ENCODE assay signal across 8 mouse cellular contexts in the genomic region with DNA sequence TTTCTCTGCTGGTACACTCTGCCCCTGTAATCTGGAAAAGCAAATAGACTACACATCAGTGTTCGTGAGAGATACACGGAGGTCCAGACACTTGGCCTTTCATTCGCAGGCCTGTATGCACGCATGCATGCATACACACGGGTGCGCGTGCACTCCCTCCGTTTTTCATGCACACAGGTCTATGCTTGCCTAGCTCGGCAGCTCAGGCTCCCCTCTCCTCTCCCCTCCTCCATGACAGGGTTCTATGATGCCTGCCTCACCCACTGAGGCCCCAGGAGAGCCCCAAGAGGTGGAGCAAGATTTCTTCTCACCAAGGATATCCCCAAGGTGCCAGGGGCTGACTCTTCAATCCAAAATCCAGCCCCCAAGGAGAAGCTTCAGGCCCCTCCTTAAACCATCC. TPM values are rescaled to one million over a fixed set of nuclear protein-coding genes. Genes with fewer than 3 reads are reported as not detected.
DNase-seq lines count a peak whose midpoint lies in the region; ATAC-seq and TF ChIP-seq lines count a peak whose summit lies in the region.
"Had no signal": no experiment of that assay in that cellular context is flagged by ENCODE, and none has a peak within 500 bp of the region (broad histone marks: within the 10 kb centered on the region; RNA-seq: fewer than 3 reads in every experiment).

No protein-coding gene starts in this region.

- 0 out of 2 replicates have a peak, but pooled peaks have one; percentile 2 for TF ChIP-seq EP300 in ES-Bruce4 (IDR thresholded peaks at IDR 0.05; ENCODE audit: insufficient read depth, low read depth, low read length)

- peak overlapping the region; percentile 46; the same call in 1 of the 2 replicates for H3K9ac ChIP-seq in kidney, embryonic 14.5 days (ENCODE audit: low read depth, low read length)
- H3K9ac ChIP-seq in ES-Bruce4 (ENCODE audit: low read depth, poor library complexity, severe bottlenecking) = peak overlapping the region; percentile 84
- peak overlapping the region; percentile 64 for H3K9ac ChIP-seq in limb, embryonic 11.5 days (ENCODE audit: low read length)

- 46% methylated on average over 9 of the region's 9 CpGs for WGBS in kidney, embryonic 14.5 days
- WGBS in limb, embryonic 11.5 days = 22% methylated on average over 9 of the region's 9 CpGs

- ATAC-seq in kidney, embryonic 14.5 days (ENCODE audit: low FRiP score, low TSS enrichment) = no peak
- ATAC-seq in limb, embryonic 11.5 days (ENCODE audit: insufficient number of reproducible peaks, low FRiP score, low TSS enrichment, low read depth) = no peak

- no peak for TF ChIP-seq POLR2A in ES-Bruce4 (IDR thresholded peaks at IDR 0.05; ENCODE audit: insufficient read depth, low read length)

- peak overlapping the region; percentile 96 for H3K27ac ChIP-seq in kidney, embryonic 14.5 days (ENCODE audit: low read depth, low read length)
- H3K27ac ChIP-seq in ES-Bruce4 (ENCODE audit: insufficient read depth, low read length) = peak overlapping the region; percentile 90
- H3K27ac ChIP-seq in limb, embryonic 11.5 days (replicated peaks; ENCODE audit: low read depth, low read length) = peak overlapping the region; percentile 99

- TF ChIP-seq CTCF in ES-Bruce4 (IDR thresholded peaks at IDR 0.05; ENCODE audit: low read depth, low read length) = no peak

- H3K9me3 ChIP-seq in kidney, embryonic 14.5 days (ENCODE audit: control insufficient read depth, low read length) = no peaks in the 10 kb centered on the region
- H3K9me3 ChIP-seq in ES-Bruce4 (replicated peaks; ENCODE audit: control insufficient read depth, insufficient read depth, low read length, poor library complexity, severe bottlenecking) = no peaks in the 10 kb centered on the region
- no peaks in the 10 kb centered on the region for H3K9me3 ChIP-seq in limb, embryonic 11.5 days (ENCODE audit: control insufficient read depth, low read length)

- no peak for DNase-seq in kidney, postnatal 36 days
- DNase-seq in ZHBTc4 (ENCODE audit: low read depth, low spot score) = peak; percentile 24
- no peak for DNase-seq in limb, embryonic 11.5 days (ENCODE audit: low spot score)
- DNase-seq in urinary bladder, postnatal 25 days (ENCODE audit: low spot score) = no peak
- no peak for DNase-seq in Muller cell, postnatal 12 days (ENCODE audit: inconsistent ontology term)

- H3K4me2 ChIP-seq in kidney, embryonic 14.5 days (replicated peaks; ENCODE audit: low read depth, low read length) = peak overlapping the region; percentile 81
- H3K4me2 ChIP-seq in limb, embryonic 11.5 days (ENCODE audit: low read depth, severe bottlenecking) = peak overlapping the region; percentile 84

- no peak overlapping the region; the same call in 1 of the 2 replicates for H3K4me3 ChIP-seq in kidney, embryonic 14.5 days (ENCODE audit: low read length)
- peak overlapping the region; percentile 57 for H3K4me3 ChIP-seq in ES-Bruce4 (ENCODE audit: low read depth, low read length)
- H3K4me3 ChIP-seq in limb, embryonic 11.5 days (ENCODE audit: low read depth, low read length) = peak overlapping the region; percentile 65

- no peaks in the 10 kb centered on the region; the same call in 1 of the 2 replicates for H3K27me3 ChIP-seq in kidney, embryonic 14.5 days (ENCODE audit: control insufficient read depth, insufficient read depth, low read length)
- no peaks in the 10 kb centered on the region for H3K27me3 ChIP-seq in ES-Bruce4 (ENCODE audit: control insufficient read depth, insufficient read depth, low read length, poor library complexity, severe bottlenecking)
- no peaks in the 10 kb centered on the region for H3K27me3 ChIP-seq in limb, embryonic 11.5 days (ENCODE audit: control insufficient read depth, insufficient read depth, low read length)

- peaks cover 28% of the 10 kb centered on the region for H3K4me1 ChIP-seq in kidney, embryonic 14.5 days (ENCODE audit: control insufficient read depth, insufficient read depth, low read length)
- peaks cover 16% of the 10 kb centered on the region for H3K4me1 ChIP-seq in ES-Bruce4 (ENCODE audit: control insufficient read depth, insufficient read depth, low read length)
- peaks cover 49% of the 10 kb centered on the region for H3K4me1 ChIP-seq in limb, embryonic 11.5 days (ENCODE audit: control insufficient read depth, insufficient read depth, low read length)

- H3K36me3 ChIP-seq in kidney, embryonic 14.5 days (ENCODE audit: control insufficient read depth, insufficient read depth, low read length) = 0 out of 2 replicates have a peak, but pooled peaks cover 3% of the 10 kb centered on the region
- H3K36me3 ChIP-seq in ES-Bruce4 (ENCODE audit: control insufficient read depth, insufficient read depth, low read length, poor library complexity, severe bottlenecking) = no peaks in the 10 kb centered on the region
- H3K36me3 ChIP-seq in limb, embryonic 11.5 days (ENCODE audit: control insufficient read depth, insufficient read depth, low read length) = no peaks in the 10 kb centered on the region

RNA-seq across cellular contexts. Expression of gene Rarg, which starts 7.3 kb away (rescaled TPM):
- 17.9 and 23.9 TPM in 2 replicates for polyA plus RNA-seq in kidney, embryonic 14.5 days (2014; fragmentation: Nextera tagmentation; extraction: Ambion mirVana)
- 38.6 and 42.7 TPM in 2 replicates for polyA plus RNA-seq in ES-Bruce4 (2011; ENCODE audit: insufficient read depth, insufficient read length, low read depth, missing spikeins)
- polyA plus RNA-seq in limb, embryonic 11.5 days (2014; fragmentation: Nextera tagmentation; extraction: Ambion mirVana) = 118 and 119 TPM in 2 replicates

RNA-seq across cellular contexts. Expression of gene Itgb7, which starts 18.2 kb away (rescaled TPM):
- 1.1 and 1.7 TPM in 2 replicates for polyA plus RNA-seq in kidney, embryonic 14.5 days (2014; fragmentation: Nextera tagmentation; extraction: Ambion mirVana)
- 3.1 and 9.7 TPM in 2 replicates for polyA plus RNA-seq in ES-Bruce4 (2011; ENCODE audit: insufficient read depth, insufficient read length, low read depth, missing spikeins)
- 0.57 and 0.71 TPM in 2 replicates for polyA plus RNA-seq in limb, embryonic 11.5 days (2014; fragmentation: Nextera tagmentation; extraction: Ambion mirVana)

RNA-seq across cellular contexts. Expression of gene Gm9918, which starts 20.4 kb away (rescaled TPM):
- 0.37 and 0.84 TPM in 2 replicates for polyA plus RNA-seq in kidney, embryonic 14.5 days (2014; fragmentation: Nextera tagmentation; extraction: Ambion mirVana)
- polyA plus RNA-seq in ES-Bruce4 (2011; ENCODE audit: insufficient read depth, insufficient read length, low read depth, missing spikeins) = 0.81 and 1.1 TPM in 2 replicates
- 0.88 and 1.1 TPM in 2 replicates for polyA plus RNA-seq in limb, embryonic 11.5 days (2014; fragmentation: Nextera tagmentation; extraction: Ambion mirVana)
- polyA plus RNA-seq: small intestine, adult 2 months had no signal

RNA-seq across cellular contexts. Expression of gene Mfsd5, which starts 29.3 kb away (rescaled TPM):
- polyA plus RNA-seq in kidney, embryonic 14.5 days (2014; fragmentation: Nextera tagmentation; extraction: Ambion mirVana) = 53.7 and 65.3 TPM in 2 replicates
- polyA plus RNA-seq in ES-Bruce4 (2011; ENCODE audit: insufficient read depth, insufficient read length, low read depth, missing spikeins) = 23.2 and 28.0 TPM in 2 replicates
- 58.5 and 62.8 TPM in 2 replicates for polyA plus RNA-seq in limb, embryonic 11.5 days (2014; fragmentation: Nextera tagmentation; extraction: Ambion mirVana)

RNA-seq across cellular contexts. Expression of gene Csad, which starts 45.4 kb away (rescaled TPM):
- polyA plus RNA-seq in kidney, embryonic 14.5 days (2014; fragmentation: Nextera tagmentation; extraction: Ambion mirVana) = 50.6 and 68.1 TPM in 2 replicates
- polyA plus RNA-seq in ES-Bruce4 (2011; ENCODE audit: insufficient read depth, insufficient read length, low read depth, missing spikeins) = 17.8 and 19.3 TPM in 2 replicates
- polyA plus RNA-seq in limb, embryonic 11.5 days (2014; fragmentation: Nextera tagmentation; extraction: Ambion mirVana) = 37.3 and 37.5 TPM in 2 replicates
